Mouse (Mus musculus): ENCODE measurements around the gene Stard13. TPM values are rescaled to one million over a fixed set of nuclear protein-coding genes. Genes with fewer than 3 reads are reported as not detected.

The Stard13 gene
- polyA plus RNA-seq (2015; fragmentation: Nextera tagmentation; extraction: Ambion mirVana): 10.6 and 10.9 TPM in 2 replicates

DNA sequence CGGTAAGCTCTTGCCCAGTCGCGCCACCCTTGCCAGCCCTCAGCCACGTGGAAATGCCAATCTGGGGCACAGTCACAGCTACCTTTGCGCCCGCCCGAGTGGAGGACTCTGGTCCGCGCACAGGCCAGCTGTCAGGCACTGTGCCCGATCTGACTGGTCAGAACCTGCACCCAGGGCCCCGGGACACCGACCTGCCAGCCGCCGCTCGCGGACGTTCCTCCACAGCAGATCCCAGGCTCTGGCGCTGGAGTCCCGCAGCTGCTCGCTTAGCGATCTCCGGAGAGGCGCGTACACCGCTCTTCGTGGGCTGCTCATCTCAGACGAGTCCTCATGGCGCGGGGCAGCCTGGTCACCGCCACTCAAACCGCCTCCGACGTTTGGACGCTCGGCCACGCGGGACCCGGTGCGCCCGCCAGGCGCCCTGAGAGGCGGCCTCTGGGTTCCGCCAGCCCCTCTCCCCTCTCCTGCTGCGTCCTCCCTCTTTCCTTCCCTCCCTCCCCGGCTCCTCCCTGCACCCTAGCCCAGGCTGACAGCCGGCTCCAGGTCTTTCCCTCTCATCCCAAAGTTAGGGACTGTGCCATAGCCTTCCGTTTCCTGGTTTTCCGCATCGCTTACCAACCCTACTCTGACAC lies at the start of gene Stard13:
TSS of gene Stard13 (minus strand) at position 437 of the 632 bp plus-strand sequence.
- WGBS: under 1% methylated on average over 45 of the region's 49 CpGs
- H3K27ac ChIP-seq: no peak within 1 kb of the TSS
- ATAC-seq (ENCODE audit: low FRiP score, low read depth): peak; percentile 65

DNA sequence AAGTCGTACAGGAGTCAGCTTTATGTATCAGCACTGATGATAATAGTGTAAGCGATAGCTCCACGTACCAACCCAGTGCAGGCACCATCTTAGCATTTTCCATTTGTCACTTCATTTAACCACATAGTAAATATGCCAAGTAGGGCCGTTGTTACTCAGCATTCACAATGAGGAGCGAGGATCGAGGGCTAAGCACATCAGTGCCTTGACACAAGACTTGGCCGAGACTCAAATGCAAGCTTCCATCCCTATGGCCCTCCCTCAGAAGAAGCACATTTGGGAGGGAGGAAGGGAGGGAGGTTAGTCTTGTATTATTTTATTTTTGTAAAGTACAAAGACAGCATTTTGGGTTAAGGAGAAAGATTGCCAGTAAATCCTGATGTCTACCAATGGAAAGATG lies 45.9 kb upstream of the Stard13 start:
- no peaks in the 10 kb centered on the region for H3K27me3 ChIP-seq
- no peak for ATAC-seq (ENCODE audit: low FRiP score, low read depth)
- no peaks in the 10 kb centered on the region for H3K9me3 ChIP-seq
- no peak overlapping the region for H3K27ac ChIP-seq
- no peak overlapping the region for H3K4me3 ChIP-seq
- H3K4me2 ChIP-seq (replicated peaks): no peak overlapping the region
- H3K9ac ChIP-seq: no peak overlapping the region
- no peaks in the 10 kb centered on the region for H3K4me1 ChIP-seq
- H3K36me3 ChIP-seq: no peaks in the 10 kb centered on the region
- WGBS: 85% methylated on average over 7 of the region's 7 CpGs

More for the DNA sequence above, at the start of gene Stard13:
- no peaks in the 10 kb centered on the region for H3K9me3 ChIP-seq
- peak within 1 kb of the TSS; percentile 59 for H3K4me3 ChIP-seq
- H3K4me1 ChIP-seq: peaks cover 14% of the 10 kb centered on the region
- H3K36me3 ChIP-seq: no peaks in the 10 kb centered on the region
- H3K27me3 ChIP-seq: peaks cover 27% of the 10 kb centered on the region
- peak within 1 kb of the TSS; percentile 74 for H3K9ac ChIP-seq
- H3K4me2 ChIP-seq (replicated peaks): peak within 1 kb of the TSS; percentile 97

DNA sequence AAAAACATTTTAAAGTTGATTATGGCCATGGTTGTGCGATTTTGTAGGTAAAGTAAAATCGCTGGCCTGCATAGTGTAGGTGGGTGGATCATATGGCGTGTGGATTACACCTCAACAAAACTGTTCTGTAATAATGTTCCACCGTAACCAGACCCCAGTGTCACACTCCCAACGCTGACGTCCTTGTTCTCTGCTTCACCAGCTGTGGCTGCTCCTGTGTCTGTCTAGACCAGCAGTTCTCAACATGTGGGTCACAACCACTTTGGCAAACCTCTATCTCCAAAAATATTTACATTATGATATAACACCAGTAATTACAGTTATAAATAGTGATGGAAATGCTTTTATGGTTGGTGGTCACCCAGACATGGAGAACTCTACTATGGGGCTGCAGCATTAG lies 44.3 kb upstream of the Stard13 start:
- Histone ChIP-seq H3K4me1 (no peaks in the 10 kb centered on the region), H3K27me3 (no peaks in the 10 kb centered on the region), H3K9me3 (no peaks in the 10 kb centered on the region), H3K4me2 (replicated peaks) (no peak overlapping the region), H3K9ac (no peak overlapping the region), H3K4me3 (no peak overlapping the region), H3K36me3 (no peaks in the 10 kb centered on the region), H3K27ac (no peak overlapping the region)
- no peak for ATAC-seq (ENCODE audit: low FRiP score, low read depth)
- WGBS: 76% methylated on average over 6 of the region's 6 CpGs

DNA sequence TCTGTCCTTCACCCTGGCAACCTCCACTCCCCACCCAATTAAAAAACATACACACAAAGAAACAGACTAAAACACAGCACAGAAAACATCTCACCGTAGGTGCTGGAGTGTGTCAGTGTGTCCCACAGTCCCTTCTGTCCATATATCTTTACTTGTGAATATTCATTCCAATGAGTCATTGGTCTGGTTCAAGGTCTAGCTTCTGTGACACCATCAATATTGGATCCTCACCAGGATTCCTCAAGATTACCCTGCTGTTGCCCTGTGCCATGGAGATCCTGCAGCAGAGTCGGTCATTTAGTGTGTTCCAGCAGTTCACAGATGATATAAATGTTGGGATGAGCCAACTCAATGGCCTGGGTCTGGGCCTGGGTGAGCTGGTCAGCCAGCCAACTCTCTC lies 42.4 kb upstream of the Stard13 start:
- no peak overlapping the region for H3K9ac ChIP-seq
- H3K4me3 ChIP-seq: no peak overlapping the region
- WGBS: 87% methylated on average over 2 of the region's 2 CpGs
- H3K27me3 ChIP-seq: no peaks in the 10 kb centered on the region
- H3K4me1 ChIP-seq: no peaks in the 10 kb centered on the region
- no peaks in the 10 kb centered on the region for H3K9me3 ChIP-seq
- no peak for ATAC-seq (ENCODE audit: low FRiP score, low read depth)
- no peak overlapping the region for H3K27ac ChIP-seq
- no peaks in the 10 kb centered on the region for H3K36me3 ChIP-seq
- no peak overlapping the region for H3K4me2 ChIP-seq (replicated peaks)

DNA sequence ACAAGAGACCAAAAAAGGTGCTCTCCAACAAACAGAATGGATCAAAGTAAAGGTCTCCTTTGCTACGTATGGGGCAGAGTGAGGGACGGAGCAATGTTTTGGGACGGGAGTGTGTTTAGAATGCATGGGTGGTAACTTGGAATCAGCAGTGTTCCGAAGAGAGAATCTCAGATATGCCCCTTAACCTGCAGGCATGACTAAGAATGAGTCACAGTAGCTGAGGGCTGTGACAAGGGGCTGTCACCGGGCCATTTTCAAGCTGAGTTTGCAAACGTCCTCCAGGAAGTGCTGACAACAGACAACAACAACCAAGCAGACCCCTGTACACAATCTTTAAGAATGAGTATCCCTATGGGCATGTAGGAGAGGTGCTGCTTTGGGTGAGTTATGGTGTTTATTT lies 40.6 kb upstream of the Stard13 start:
- 79% methylated on average over 6 of the region's 6 CpGs for WGBS
- no peaks in the 10 kb centered on the region for H3K27me3 ChIP-seq
- H3K4me3 ChIP-seq: no peak overlapping the region
- H3K36me3 ChIP-seq: no peaks in the 10 kb centered on the region
- no peaks in the 10 kb centered on the region for H3K9me3 ChIP-seq
- H3K9ac ChIP-seq: no peak overlapping the region
- no peak overlapping the region for H3K27ac ChIP-seq
- H3K4me1 ChIP-seq: no peaks in the 10 kb centered on the region
- H3K4me2 ChIP-seq (replicated peaks): no peak overlapping the region
- ATAC-seq (ENCODE audit: low FRiP score, low read depth): no peak

DNA sequence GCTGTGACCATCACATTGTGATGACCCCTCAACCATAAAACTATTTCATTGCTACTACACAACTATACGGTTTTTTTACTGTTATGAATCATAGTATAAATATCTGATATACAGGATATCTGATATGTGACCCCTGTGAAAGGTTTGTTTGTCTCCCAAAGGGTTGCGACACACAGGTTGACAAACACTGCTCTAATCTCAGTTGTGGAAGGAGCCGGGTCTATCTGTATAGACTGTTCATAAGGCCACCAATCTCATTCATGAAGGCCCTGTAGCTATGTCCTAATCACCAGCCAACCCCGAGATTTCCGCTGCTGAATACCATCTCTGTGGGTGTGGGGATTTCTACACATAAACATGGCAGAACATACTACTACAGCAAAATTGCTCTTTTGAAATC lies 37.2 kb upstream of the Stard13 start:
- no peaks in the 10 kb centered on the region for H3K27me3 ChIP-seq
- H3K27ac ChIP-seq: no peak overlapping the region
- no peaks in the 10 kb centered on the region for H3K9me3 ChIP-seq
- no peak for ATAC-seq (ENCODE audit: low FRiP score, low read depth)
- no peaks in the 10 kb centered on the region for H3K36me3 ChIP-seq
- H3K4me3 ChIP-seq: no peak overlapping the region
- no peaks in the 10 kb centered on the region for H3K4me1 ChIP-seq
- 92% methylated on average over 5 of the region's 5 CpGs for WGBS
- H3K9ac ChIP-seq: no peak overlapping the region
- H3K4me2 ChIP-seq (replicated peaks): no peak overlapping the region

DNA sequence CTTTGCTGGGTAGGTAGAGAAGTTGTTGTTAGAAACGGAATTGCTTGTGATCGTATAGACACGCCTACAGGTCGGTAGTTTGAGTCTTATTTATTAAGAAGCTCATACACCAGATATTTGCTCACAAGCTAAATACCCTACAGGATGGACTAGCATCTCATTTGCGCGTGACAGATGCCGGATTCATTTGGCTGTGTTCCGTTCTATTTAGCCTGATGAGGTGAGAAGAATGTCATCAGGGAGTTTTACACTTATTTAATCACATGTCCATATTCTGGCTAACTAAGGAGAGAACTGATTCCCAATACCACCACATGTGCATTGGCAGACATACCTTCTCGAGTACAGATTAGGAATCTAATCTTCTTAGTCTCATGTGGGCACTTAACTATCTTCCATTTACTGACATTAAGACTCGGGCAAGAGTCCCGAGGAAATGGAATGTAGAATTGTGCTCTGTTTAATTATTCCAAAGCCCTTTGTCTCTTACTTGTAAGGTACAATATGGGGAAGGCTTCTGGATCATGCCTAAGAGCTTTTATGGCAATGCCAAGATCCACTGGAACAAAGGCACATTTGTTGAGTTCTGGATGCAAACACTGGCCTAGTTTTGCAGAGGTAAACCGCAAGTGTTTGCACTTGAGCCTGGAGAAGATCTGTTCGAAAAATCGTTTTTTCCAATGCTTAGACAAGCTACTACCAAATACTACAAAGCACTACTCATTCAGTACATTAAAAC lies 33.4 kb upstream of the Stard13 start:
- Histone ChIP-seq H3K27ac (no peak overlapping the region), H3K9me3 (no peaks in the 10 kb centered on the region), H3K4me3 (no peak overlapping the region), H3K4me1 (no peaks in the 10 kb centered on the region), H3K36me3 (no peaks in the 10 kb centered on the region), H3K27me3 (no peaks in the 10 kb centered on the region), H3K4me2 (replicated peaks) (no peak overlapping the region), H3K9ac (no peak overlapping the region)
- ATAC-seq (ENCODE audit: low FRiP score, low read depth): no peak
- WGBS: 79% methylated on average over 14 of the region's 14 CpGs

DNA sequence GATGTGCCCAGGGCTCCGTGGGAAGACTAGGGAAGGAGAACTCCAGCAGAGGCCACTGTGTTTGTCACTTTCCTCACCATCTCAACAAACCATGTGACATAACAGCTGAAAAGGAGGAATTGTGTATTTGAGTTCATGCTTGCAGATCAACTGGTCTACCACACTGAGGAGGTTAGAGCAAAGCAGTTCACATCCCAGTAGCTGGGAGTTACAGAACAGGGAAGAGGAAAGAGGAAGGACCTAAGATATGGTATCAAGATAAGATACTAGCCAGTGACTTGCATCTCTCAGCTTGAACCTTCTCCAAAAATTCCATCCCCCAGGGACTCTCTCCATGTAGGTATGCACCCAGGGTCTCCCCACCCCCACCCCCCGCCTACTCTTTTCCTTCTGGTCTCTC lies 27.9 kb upstream of the Stard13 start:
- WGBS: 85% methylated on average over 2 of the region's 2 CpGs
- no peaks in the 10 kb centered on the region for H3K4me1 ChIP-seq
- no peak overlapping the region for H3K4me3 ChIP-seq
- H3K27ac ChIP-seq: no peak overlapping the region
- H3K9ac ChIP-seq: no peak overlapping the region
- H3K4me2 ChIP-seq (replicated peaks): no peak overlapping the region
- H3K9me3 ChIP-seq: no peaks in the 10 kb centered on the region
- no peaks in the 10 kb centered on the region for H3K36me3 ChIP-seq
- ATAC-seq (ENCODE audit: low FRiP score, low read depth): no peak
- no peaks in the 10 kb centered on the region for H3K27me3 ChIP-seq

DNA sequence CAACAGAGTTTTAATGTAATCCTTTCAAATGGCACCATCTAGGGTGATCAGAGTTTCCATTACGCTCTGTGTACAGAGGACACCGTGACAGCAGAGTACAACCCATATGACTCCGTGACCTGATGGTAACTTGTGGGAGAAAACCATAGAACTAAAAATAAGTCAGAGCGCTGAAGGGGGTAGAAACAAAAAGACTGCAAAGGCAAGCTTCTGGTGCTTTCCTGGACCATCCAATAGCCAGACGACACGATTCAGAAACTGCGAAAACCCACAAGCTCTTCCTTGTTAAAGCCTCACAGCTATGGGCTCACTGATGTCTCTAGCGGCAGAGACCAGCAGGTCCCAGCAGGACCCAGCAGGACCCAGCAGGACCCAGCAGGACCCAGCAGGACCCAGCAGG lies 18.6 kb upstream of the Stard13 start:
- H3K4me1 ChIP-seq: peaks cover 6% of the 10 kb centered on the region
- no peak overlapping the region for H3K4me2 ChIP-seq (replicated peaks)
- 70% methylated on average over 8 of the region's 8 CpGs for WGBS
- no peak for ATAC-seq (ENCODE audit: low FRiP score, low read depth)
- no peaks in the 10 kb centered on the region for H3K36me3 ChIP-seq
- H3K4me3 ChIP-seq: no peak overlapping the region
- H3K9ac ChIP-seq: no peak overlapping the region
- H3K27ac ChIP-seq: no peak overlapping the region
- no peaks in the 10 kb centered on the region for H3K27me3 ChIP-seq
- no peaks in the 10 kb centered on the region for H3K9me3 ChIP-seq

DNA sequence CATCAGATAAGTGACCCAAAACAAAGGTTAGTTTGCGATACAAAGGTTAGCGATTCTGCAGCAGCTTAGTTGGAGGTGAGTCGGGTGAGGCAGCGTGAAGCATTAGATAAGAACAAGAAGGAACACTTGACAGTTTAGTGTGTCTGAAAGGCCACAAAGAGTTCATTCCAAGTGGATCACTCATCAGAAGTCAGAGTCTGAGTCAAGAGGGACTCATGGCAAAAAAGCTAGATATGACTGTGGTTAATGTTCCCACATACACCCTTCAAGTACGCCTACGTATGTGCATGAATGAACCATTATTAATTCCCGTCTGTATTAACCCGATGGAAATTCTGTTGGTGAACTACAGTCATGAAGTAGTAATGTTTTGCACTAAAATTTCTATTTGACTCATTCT lies 18.0 kb upstream of the Stard13 start:
- 89% methylated on average over 8 of the region's 8 CpGs for WGBS

DNA sequence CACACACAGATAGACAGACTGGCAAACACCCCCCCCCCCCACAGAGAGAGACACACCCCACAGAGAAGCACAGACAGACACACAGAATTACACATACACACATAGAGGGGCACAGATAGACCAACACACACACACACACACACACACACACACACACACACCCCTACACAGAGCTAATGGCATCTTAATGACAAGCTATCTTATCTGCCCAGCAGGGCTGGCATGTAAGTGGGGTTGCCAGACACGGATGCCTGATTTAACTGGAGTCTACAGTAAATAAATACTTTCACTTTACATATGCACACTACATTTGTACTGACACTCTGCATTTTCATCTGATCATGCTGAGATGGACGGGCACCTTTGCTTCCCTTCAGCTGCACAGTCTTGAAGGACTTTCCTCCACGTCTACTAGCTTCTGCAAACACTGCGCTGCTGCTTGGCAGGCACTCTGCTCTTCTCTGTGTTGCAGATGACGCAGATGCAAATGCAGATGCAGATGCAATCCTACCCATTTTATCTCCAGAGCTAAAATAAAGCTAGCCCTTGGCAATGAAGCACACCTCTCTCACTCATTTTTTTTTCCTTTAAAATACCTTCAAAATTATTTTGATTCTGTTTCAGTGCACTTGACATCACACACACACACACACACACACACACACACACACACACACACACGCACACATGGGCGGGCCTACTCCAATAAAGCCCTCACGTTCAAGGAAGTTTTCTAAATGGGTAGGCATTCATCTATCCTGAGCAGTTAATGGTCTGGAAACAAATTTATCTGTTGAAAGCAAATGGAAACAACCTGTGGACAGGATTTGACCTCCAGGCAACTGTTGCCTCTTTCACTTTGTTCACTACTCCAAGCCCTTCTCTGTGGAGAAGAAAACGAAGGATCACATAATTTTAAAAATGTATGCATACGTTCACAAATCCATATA lies 15.3 kb upstream of the Stard13 start:
- ATAC-seq (ENCODE audit: low FRiP score, low read depth): no peak
- Histone ChIP-seq H3K27me3 (no peaks in the 10 kb centered on the region), H3K9ac (no peak overlapping the region), H3K4me3 (no peak overlapping the region), H3K27ac (no peak overlapping the region), H3K4me1 (peaks cover 12% of the 10 kb centered on the region), H3K4me2 (replicated peaks) (no peak overlapping the region), H3K36me3 (no peaks in the 10 kb centered on the region), H3K9me3 (no peaks in the 10 kb centered on the region)
- 64% methylated on average over 10 of the region's 10 CpGs for WGBS

More for the DNA sequence above, 18.0 kb upstream of the Stard13 start:
- no peak overlapping the region for H3K4me2 ChIP-seq (replicated peaks)
- no peaks in the 10 kb centered on the region for H3K27me3 ChIP-seq
- ATAC-seq (ENCODE audit: low FRiP score, low read depth): no peak
- peaks cover 11% of the 10 kb centered on the region for H3K4me1 ChIP-seq
- no peak overlapping the region for H3K9ac ChIP-seq
- no peaks in the 10 kb centered on the region for H3K36me3 ChIP-seq
- no peak overlapping the region for H3K27ac ChIP-seq
- no peak overlapping the region for H3K4me3 ChIP-seq
- H3K9me3 ChIP-seq: no peaks in the 10 kb centered on the region

DNA sequence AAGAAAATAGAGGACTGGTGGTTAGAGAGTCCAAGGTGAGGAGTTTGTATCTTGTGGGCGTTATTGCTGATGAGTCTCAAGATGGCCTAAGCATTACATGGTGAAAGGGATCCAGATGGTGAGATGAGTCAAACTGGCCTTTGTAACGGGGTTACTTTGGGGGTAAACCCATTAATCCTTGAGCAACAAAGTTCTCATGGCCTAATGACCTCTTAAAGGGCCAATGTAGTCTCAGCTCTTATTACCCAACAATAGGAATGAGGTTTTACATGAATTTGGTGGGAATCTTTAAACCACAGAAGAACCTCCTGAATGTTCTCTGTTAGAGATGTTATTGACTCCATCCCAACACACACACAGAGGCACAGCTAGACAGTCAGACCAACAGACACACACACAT lies 14.4 kb upstream of the Stard13 start:
- Histone ChIP-seq H3K36me3 (no peaks in the 10 kb centered on the region), H3K9ac (no peak overlapping the region), H3K4me3 (no peak overlapping the region), H3K27ac (no peak overlapping the region), H3K9me3 (no peaks in the 10 kb centered on the region), H3K4me1 (peaks cover 12% of the 10 kb centered on the region), H3K4me2 (replicated peaks) (no peak overlapping the region), H3K27me3 (no peaks in the 10 kb centered on the region)
- 55% methylated on average over 2 of the region's 2 CpGs for WGBS
- ATAC-seq (ENCODE audit: low FRiP score, low read depth): no peak
